Mouse (Mus musculus) MEL (cell line): ENCODE measurements at regions not wholly inside any gene's neighbourhood (a gene's known extent, or its start where the extent isn't known, plus 50 kb on each side); places are given as distances from the start of the nearest gene placed in this dataset.

Experiments
- DNase-seq: peaks from one replicate; pipeline ENCODE4 v3.0.0; 2011; ENCODE audit warnings: low read depth, low spot score
- H3K27ac ChIP-seq: 2 replicates; pipeline ENCODE4 v1.5.1; 2012; ENCODE audit warnings: low read depth, mild to moderate bottlenecking, control low read depth, low read length, moderate library complexity; ENCODE audit not compliant: control insufficient read depth
- H3K27me3 ChIP-seq, 2 experiments: fragments of 150-350 bp in 1 of 2; sonication (generic) in 1 of 2; 2 replicates each; pipeline ENCODE4 v1.6.1; 2012; ENCODE audit warnings: low read length in 2 of 2, mild to moderate bottlenecking in 2 of 2, improper control_type of control experiment in 1 of 2, moderate library complexity in 1 of 2; ENCODE audit not compliant: insufficient read depth in 2 of 2, control insufficient read depth in 1 of 2
- H3K36me3 ChIP-seq, 2 experiments: 2 replicates each; pipeline ENCODE4 v1.6.1; 2012 to 2014; ENCODE audit warnings: low read length in 2 of 2, improper control_type of control experiment in 1 of 2, inconsistent platforms in 1 of 2, mild to moderate bottlenecking in 1 of 2; ENCODE audit not compliant: insufficient read depth in 2 of 2, control insufficient read depth in 1 of 2
- H3K4me1 ChIP-seq, 2 experiments: fragments of 150-350 bp in 1 of 2; sonication (generic) in 1 of 2; 2 replicates each; pipeline ENCODE4 v1.6.1; 2012; ENCODE audit warnings: low read length in 2 of 2, improper control_type of control experiment in 1 of 2, mild to moderate bottlenecking in 1 of 2; ENCODE audit not compliant: insufficient read depth in 2 of 2, control insufficient read depth in 1 of 2
- H3K4me3 ChIP-seq, 2 experiments: fragments of 150-350 bp in 1 of 2; sonication (generic) in 1 of 2; 2 replicates each; pipeline ENCODE4 v1.5.1; 2012; ENCODE audit warnings: low read depth in 2 of 2, low read length in 2 of 2, mild to moderate bottlenecking in 2 of 2, moderate library complexity in 2 of 2, control low read depth in 1 of 2, improper control_type of control experiment in 1 of 2; ENCODE audit not compliant: control insufficient read depth in 1 of 2, insufficient read depth in 1 of 2
- H3K79me2 ChIP-seq: 2 replicates; pipeline ENCODE4 v1.6.1; 2012; ENCODE audit warnings: mild to moderate bottlenecking, low read length, moderate library complexity; ENCODE audit not compliant: control insufficient read depth, poor library complexity, insufficient read depth
- H3K9ac ChIP-seq: 2 replicates; pipeline ENCODE4 v1.6.1; 2012; ENCODE audit warnings: low read depth, mild to moderate bottlenecking, control low read depth, low read length, moderate library complexity; ENCODE audit not compliant: control insufficient read depth, poor library complexity, severe bottlenecking
- H3K9me3 ChIP-seq: fragments of 150-350 bp; sonication (generic); replicated peaks from 2 replicates; pipeline ENCODE4 v1.6.1; 2012; ENCODE audit warnings: mild to moderate bottlenecking, low read length, improper control_type of control experiment, moderate library complexity; ENCODE audit not compliant: insufficient read depth
- BHLHE40 ChIP-seq: IDR thresholded peaks from 2 replicates; pipeline ENCODE4 v1.6.1; 2012; ENCODE audit warnings: low read depth, mild to moderate bottlenecking, inconsistent platforms, low read length, improper control_type of control experiment, borderline replicate concordance
- CHD1 ChIP-seq: IDR thresholded peaks from 2 replicates; pipeline ENCODE4 v1.6.1; 2012; ENCODE audit warnings: low read depth, mild to moderate bottlenecking, inconsistent platforms, low read length, improper control_type of control experiment
- CHD2 ChIP-seq: IDR thresholded peaks from 2 replicates; pipeline ENCODE4 v1.6.1; 2011; ENCODE audit warnings: low read length, improper control_type of control experiment
- CTCF ChIP-seq, 3 experiments: IDR thresholded peaks in 2 of 3; conservative IDR thresholded peaks in 1 of 3; 2 replicates each; pipeline ENCODE4 v1.5.1; 2011 to 2012; ENCODE audit warnings: low read length in 3 of 3, low read depth in 2 of 3, mild to moderate bottlenecking in 2 of 3, improper control_type of control experiment in 1 of 3, inconsistent platforms in 1 of 3, mixed read lengths in 1 of 3, moderate library complexity in 1 of 3; ENCODE audit not compliant: control insufficient read depth in 1 of 3, insufficient read depth in 1 of 3, poor library complexity in 1 of 3, severe bottlenecking in 1 of 3
- E2F4 ChIP-seq: IDR thresholded peaks from 2 replicates; pipeline ENCODE4 v1.6.1; 2011; ENCODE audit warnings: low read depth, low read length, improper control_type of control experiment, borderline replicate concordance
- EP300 ChIP-seq, 2 experiments: IDR thresholded peaks; 2 replicates each; pipeline ENCODE4 v1.6.1; 2011; ENCODE audit warnings: improper control_type of control experiment in 2 of 2, low read length in 2 of 2, low read depth in 1 of 2, mild to moderate bottlenecking in 1 of 2
- GABPA ChIP-seq: IDR thresholded peaks from 2 replicates; pipeline ENCODE4 v1.6.1; 2012; ENCODE audit warnings: low read depth, mild to moderate bottlenecking, inconsistent platforms, low read length, improper control_type of control experiment, moderate library complexity
- HCFC1 ChIP-seq: IDR thresholded peaks from 2 replicates; pipeline ENCODE4 v1.6.1; 2012; ENCODE audit warnings: low read depth, mild to moderate bottlenecking, inconsistent platforms, low read length, improper control_type of control experiment, moderate library complexity
- KAT2A ChIP-seq: conservative IDR thresholded peaks from 2 replicates; pipeline ENCODE4 v1.6.1; 2012; ENCODE audit warnings: low read depth, low read length, improper control_type of control experiment, inconsistent platforms
- MEF2A ChIP-seq: IDR thresholded peaks from 2 replicates; pipeline ENCODE4 v1.6.1; 2014; ENCODE audit warnings: low read depth, mild to moderate bottlenecking, inconsistent platforms, low read length, improper control_type of control experiment; ENCODE audit not compliant: poor library complexity, insufficient replicate concordance, severe bottlenecking; ENCODE audit errors: extremely low read depth
- MYC ChIP-seq: IDR thresholded peaks from 2 replicates; pipeline ENCODE4 v1.6.1; 2011; ENCODE audit warnings: low read depth, mild to moderate bottlenecking, low read length, improper control_type of control experiment, moderate library complexity
- NELFE ChIP-seq: IDR thresholded peaks from 2 replicates; pipeline ENCODE4 v1.6.1; 2011; ENCODE audit warnings: low read depth, low read length, improper control_type of control experiment
- NRF1 ChIP-seq: IDR thresholded peaks from 2 replicates; pipeline ENCODE4 v1.6.1; 2014; ENCODE audit warnings: low read depth, mild to moderate bottlenecking, inconsistent platforms, low read length, improper control_type of control experiment, moderate library complexity; ENCODE audit not compliant: poor library complexity, insufficient read depth, severe bottlenecking
- POLR2A ChIP-seq, 2 experiments: IDR thresholded peaks; 2 replicates each; pipeline ENCODE4 v1.6.1; 2011 to 2012; ENCODE audit warnings: low read length in 2 of 2, mild to moderate bottlenecking in 2 of 2, control low read depth in 1 of 2, improper control_type of control experiment in 1 of 2, low read depth in 1 of 2, moderate library complexity in 1 of 2; ENCODE audit not compliant: control insufficient read depth in 1 of 2, insufficient read depth in 1 of 2, poor library complexity in 1 of 2
- POLR2AphosphoS2 ChIP-seq: IDR thresholded peaks from 2 replicates; pipeline ENCODE4 v1.6.1; 2011; ENCODE audit warnings: low read length, improper control_type of control experiment
- RAD21 ChIP-seq: IDR thresholded peaks from 2 replicates; pipeline ENCODE4 v1.6.1; 2011; ENCODE audit warnings: mild to moderate bottlenecking, low read depth, low read length, improper control_type of control experiment
- RCOR1 ChIP-seq: IDR thresholded peaks from 2 replicates; pipeline ENCODE4 v1.6.1; 2012; ENCODE audit warnings: low read depth, mild to moderate bottlenecking, inconsistent platforms, low read length, improper control_type of control experiment
- SMC3 ChIP-seq: IDR thresholded peaks from 2 replicates; pipeline ENCODE4 v1.6.1; 2011; ENCODE audit warnings: low read depth, low read length, improper control_type of control experiment
- TAL1 ChIP-seq: IDR thresholded peaks from 2 replicates; pipeline ENCODE4 v1.6.1; 2012; ENCODE audit warnings: mild to moderate bottlenecking, inconsistent platforms, low read length, moderate library complexity, mixed read lengths
- TCF12 ChIP-seq: IDR thresholded peaks from 2 replicates; pipeline ENCODE4 v1.6.1; 2014; ENCODE audit warnings: low read depth, mild to moderate bottlenecking, inconsistent platforms, low read length, improper control_type of control experiment, moderate library complexity
- USF1 ChIP-seq: IDR thresholded peaks from 2 replicates; pipeline ENCODE4 v1.6.1; 2014; ENCODE audit warnings: low read depth, mild to moderate bottlenecking, inconsistent platforms, low read length, improper control_type of control experiment, moderate library complexity
- USF2 ChIP-seq, 2 experiments: IDR thresholded peaks; 2 replicates each; pipeline ENCODE4 v1.6.1; 2011 to 2012; ENCODE audit warnings: improper control_type of control experiment in 2 of 2, low read length in 2 of 2, borderline replicate concordance in 1 of 2, inconsistent platforms in 1 of 2, low read depth in 1 of 2, mild to moderate bottlenecking in 1 of 2; ENCODE audit not compliant: insufficient read depth in 1 of 2
- ZC3H11A ChIP-seq: IDR thresholded peaks from 2 replicates; pipeline ENCODE4 v1.6.1; 2012; ENCODE audit warnings: low read depth, mild to moderate bottlenecking, inconsistent platforms, low read length, improper control_type of control experiment
- ZKSCAN1 ChIP-seq: IDR thresholded peaks from 2 replicates; pipeline ENCODE4 v1.6.1; 2012; ENCODE audit warnings: low read depth, mild to moderate bottlenecking, inconsistent platforms, low read length, improper control_type of control experiment, moderate library complexity
- ZNF384 ChIP-seq: IDR thresholded peaks from 2 replicates; pipeline ENCODE4 v1.6.1; 2012; ENCODE audit warnings: low read depth, mild to moderate bottlenecking, inconsistent platforms, low read length, improper control_type of control experiment

DNA sequence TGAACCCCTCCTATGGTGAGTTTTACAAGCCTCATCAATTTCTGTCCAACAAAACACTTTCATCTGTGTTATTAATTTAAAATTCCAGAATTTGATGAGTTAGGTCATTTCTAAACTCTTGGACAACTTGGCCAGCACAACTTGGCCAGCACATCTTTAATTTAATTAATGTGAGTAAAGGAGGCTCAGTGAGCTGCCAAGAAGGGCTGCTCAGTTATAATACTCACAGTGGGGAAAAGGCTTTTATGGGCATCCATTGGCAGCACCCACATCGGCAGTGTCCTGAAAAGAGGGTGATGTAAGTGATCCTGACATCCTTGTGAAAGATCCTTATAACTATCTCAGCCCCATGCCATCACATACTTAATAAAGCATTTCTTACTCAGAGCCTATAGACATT, 359.2 kb upstream of the Gm6657 start:
- Histone ChIP-seq H3K9me3 (no peaks in the 10 kb centered on the region), H3K36me3 (no peaks in the 10 kb centered on the region), H3K4me1 (0 out of 4 replicates have a peak, but pooled peaks cover 0 to 2% of the 10 kb centered on the region in 2 experiments), H3K79me2 (no peaks in the 10 kb centered on the region), H3K4me3 (no peak overlapping the region), H3K27me3 (peaks cover 0 to 5% of the 10 kb centered on the region in 2 experiments; a peak in 1 of 4 replicates), H3K27ac (no peak overlapping the region)
- DNase-seq = no peak
- TF ChIP-seq KAT2A (no peak), POLR2AphosphoS2 (no peak), CTCF (IDR thresholded peaks at IDR 0.05 in 2 of 3, conservative IDR thresholded peaks at IDR 0.05 in 1 of 3; ENCODE audit: control insufficient read depth in 1 of 3, insufficient read depth in 1 of 3, low read depth in 2 of 3, low read length in 3 of 3, poor library complexity in 1 of 3, severe bottlenecking in 1 of 3) (no peak), SMC3 (no peak), BHLHE40 (no peak), ZNF384 (no peak), USF1 (no peak), POLR2A (IDR thresholded peaks at IDR 0.05; ENCODE audit: control insufficient read depth in 1 of 2, insufficient read depth in 1 of 2, low read depth in 1 of 2, low read length in 2 of 2, poor library complexity in 1 of 2) (no peak), RAD21 (no peak), USF2 (IDR thresholded peaks at IDR 0.05; ENCODE audit: borderline replicate concordance in 1 of 2, insufficient read depth in 1 of 2, low read depth in 1 of 2, low read length in 2 of 2) (no peak), RCOR1 (no peak), NELFE (no peak), ZC3H11A (no peak), TCF12 (no peak), EP300 (IDR thresholded peaks at IDR 0.05; ENCODE audit: low read depth in 1 of 2, low read length in 2 of 2) (no peak), CHD2 (no peak), CHD1 (no peak), TAL1 (no peak), GABPA (no peak), ZKSCAN1 (no peak)
- TF ChIP-seq, all 39 proteins: peak for 0
- no peak overlapping the region for H3K9ac ChIP-seq

- Histone ChIP-seq H3K27ac (no peak overlapping the region), H3K9me3 (no peaks in the 10 kb centered on the region), H3K9ac (no peak overlapping the region), H3K27me3 (no peaks in the 10 kb centered on the region), H3K4me3 (no peak overlapping the region), H3K79me2 (no peaks in the 10 kb centered on the region), H3K36me3 (no peaks in the 10 kb centered on the region), H3K4me1 (0 out of 4 replicates have a peak, but pooled peaks cover 0 to 2% of the 10 kb centered on the region in 2 experiments)
- DNase-seq = no peak
- TF ChIP-seq POLR2AphosphoS2 = no peak
- no peak for TF ChIP-seq TAL1
- TF ChIP-seq NRF1 = no peak
- no peak for TF ChIP-seq TCF12
- no peak for TF ChIP-seq MEF2A
- no peak for TF ChIP-seq MYC
- no peak for TF ChIP-seq CTCF (IDR thresholded peaks at IDR 0.05 in 2 of 3, conservative IDR thresholded peaks at IDR 0.05 in 1 of 3; ENCODE audit: control insufficient read depth in 1 of 3, insufficient read depth in 1 of 3, low read depth in 2 of 3, low read length in 3 of 3, poor library complexity in 1 of 3, severe bottlenecking in 1 of 3)
- no peak for TF ChIP-seq CHD1
- no peak for TF ChIP-seq POLR2A (IDR thresholded peaks at IDR 0.05; ENCODE audit: control insufficient read depth in 1 of 2, insufficient read depth in 1 of 2, low read depth in 1 of 2, low read length in 2 of 2, poor library complexity in 1 of 2)
- no peak for TF ChIP-seq ZC3H11A
- TF ChIP-seq ZNF384 = no peak
- TF ChIP-seq HCFC1 = no peak
- no peak for TF ChIP-seq ZKSCAN1
- no peak for TF ChIP-seq USF1
- TF ChIP-seq E2F4 = no peak
- TF ChIP-seq GABPA = no peak
Observed at GRCm38 (mm10) chr12:77836231-77836630, 357.8 kb upstream of the Gm6657 start.
